Mouse (Mus musculus): ENCODE measurements around the gene Midn. TPM values are rescaled to one million over a fixed set of nuclear protein-coding genes. Genes with fewer than 3 reads are reported as not detected.

Gene Midn
- polyA plus RNA-seq, 1 experiment from 2014 or later, result 29.3 TPM

- Histone ChIP-seq H3K27ac (ENCODE audit: low read length) (no peak overlapping the region), H3K4me2 (replicated peaks; ENCODE audit: low read depth, low read length) (no peak overlapping the region), H3K9me3 (ENCODE audit: control insufficient read depth, low read depth, low read length) (no peaks in the 10 kb centered on the region), H3K4me3 (ENCODE audit: low read depth, low read length) (no peak overlapping the region), H3K27me3 (ENCODE audit: control insufficient read depth, insufficient read depth, low read length) (no peaks in the 10 kb centered on the region), H3K4me1 (ENCODE audit: control insufficient read depth, insufficient read depth, low read length) (peaks cover 18% of the 10 kb centered on the region), H3K9ac (replicated peaks; ENCODE audit: low read depth, low read length) (no peak overlapping the region), H3K36me3 (ENCODE audit: control insufficient read depth, insufficient read depth, low read length) (peaks cover 10% of the 10 kb centered on the region; the same call in 1 of the 2 replicates)
- 78% methylated on average over 5 of the region's 5 CpGs for WGBS
- no peak for ATAC-seq (ENCODE audit: insufficient number of reproducible peaks, insufficient read depth, low FRiP score, low read depth)
These were observed 28.3 kb downstream of the Midn start for GRCm38 (mm10) chr10:80176270-80176834.

DNA sequence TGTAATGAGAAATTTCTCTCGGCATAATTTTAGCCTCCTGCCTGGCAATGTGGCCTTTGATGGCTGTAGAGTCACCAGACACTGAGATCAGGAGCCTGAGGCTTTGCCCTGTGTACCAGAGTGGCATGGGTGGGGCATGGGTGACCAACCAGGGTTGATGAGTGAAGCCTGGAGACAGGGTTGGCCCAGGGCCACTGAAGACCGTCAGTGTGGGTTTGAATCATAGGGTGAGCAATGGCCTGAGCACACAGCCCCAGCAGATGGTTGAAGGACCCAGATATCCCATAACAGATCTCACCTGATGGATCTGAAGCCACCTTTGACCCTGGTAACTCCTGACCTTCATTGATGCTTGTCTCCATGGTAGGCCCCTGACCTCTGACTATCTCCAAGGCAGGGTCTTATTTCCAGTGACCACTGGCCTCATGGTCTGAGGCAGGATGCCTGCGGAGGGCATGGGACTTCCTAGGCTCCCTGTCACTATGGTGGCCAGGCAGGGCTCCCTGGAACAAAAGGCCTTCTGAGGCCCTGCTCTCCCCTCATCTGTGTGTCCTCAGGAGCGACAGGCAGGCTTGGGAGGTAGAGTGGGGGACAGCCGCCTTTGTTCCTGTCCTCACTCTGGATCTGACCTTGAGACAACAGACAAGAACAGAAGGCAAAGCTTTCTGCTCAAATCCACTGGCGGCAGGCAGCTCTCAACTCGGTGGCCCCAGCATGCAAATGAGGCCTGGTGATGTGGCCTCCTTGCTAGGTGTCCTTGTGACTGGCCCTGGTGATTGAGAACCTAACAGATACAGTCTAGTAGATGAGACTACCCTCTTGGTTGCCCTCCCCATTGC, 29.6 kb downstream of the Midn start:
- H3K4me3 ChIP-seq (ENCODE audit: low read depth, low read length), result no peak overlapping the region

DNA sequence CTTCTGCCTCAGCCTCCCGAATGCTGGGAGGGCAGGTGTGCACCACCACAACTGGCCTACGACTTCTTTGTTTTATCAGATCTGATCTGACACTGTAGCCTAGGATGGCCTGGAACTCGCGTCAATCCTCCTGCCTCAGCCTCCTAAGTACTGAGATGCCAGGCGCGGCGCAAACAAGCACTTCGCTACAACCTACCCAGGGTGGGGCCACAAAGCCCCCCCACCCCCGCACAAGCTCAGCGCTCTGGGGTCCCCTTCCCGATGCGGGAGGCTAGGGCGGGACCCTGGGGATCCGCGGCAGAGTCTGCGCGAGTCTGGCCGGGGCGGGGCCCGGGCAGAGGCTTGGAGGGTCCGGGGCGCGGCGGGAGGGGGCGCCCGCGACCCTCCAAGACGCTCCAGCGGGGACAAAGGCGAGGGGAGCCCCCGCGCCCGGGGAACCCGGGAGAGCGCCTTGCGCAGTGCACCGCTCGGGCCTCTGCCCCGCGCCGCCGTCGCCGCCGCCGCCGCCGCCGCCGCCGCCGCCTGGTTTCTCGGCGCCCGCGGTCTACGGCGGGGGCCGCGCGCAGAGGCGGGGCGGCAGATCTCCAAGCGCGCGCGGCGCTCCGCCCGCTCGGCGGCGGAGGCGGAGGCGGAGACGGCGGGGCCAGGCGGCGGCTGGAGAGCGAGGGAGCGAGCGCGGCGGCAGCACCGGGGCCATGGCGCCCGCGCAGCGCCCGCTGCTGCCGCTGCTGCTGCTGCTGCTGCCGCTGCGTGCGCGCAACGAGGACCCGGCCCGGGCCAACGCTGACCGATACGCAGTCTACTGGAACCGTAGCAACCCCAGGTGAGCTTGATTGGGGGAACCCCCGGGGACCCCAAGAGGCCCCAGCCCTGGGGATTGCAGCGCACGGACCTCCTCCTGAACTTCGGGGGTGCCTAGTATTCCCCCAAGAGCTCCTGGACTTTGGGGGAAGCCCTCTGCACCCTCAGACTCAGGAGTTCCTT, 31.3 kb downstream of the Midn start, which contains the start of gene Efna2:
Gene Efna2 (plus strand): TSS at position 415 of the 984 bp plus-strand sequence.
- 2% methylated on average over 66 of the region's 106 CpGs for WGBS

More for the DNA sequence above, 29.6 kb downstream of the Midn start:
- H3K4me2 ChIP-seq (replicated peaks; ENCODE audit: low read depth, low read length), result no peak overlapping the region
- no peak for ATAC-seq (ENCODE audit: insufficient number of reproducible peaks, insufficient read depth, low FRiP score, low read depth)
- H3K9me3 ChIP-seq (ENCODE audit: control insufficient read depth, low read depth, low read length), result no peaks in the 10 kb centered on the region
- no peaks in the 10 kb centered on the region for H3K27me3 ChIP-seq (ENCODE audit: control insufficient read depth, insufficient read depth, low read length)
- H3K4me1 ChIP-seq (ENCODE audit: control insufficient read depth, insufficient read depth, low read length), result peaks cover 12% of the 10 kb centered on the region; the same call in 1 of the 2 replicates
- no peak overlapping the region for H3K9ac ChIP-seq (replicated peaks; ENCODE audit: low read depth, low read length)
- WGBS, result 62% methylated on average over 7 of the region's 7 CpGs
- peaks cover 6% of the 10 kb centered on the region for H3K36me3 ChIP-seq (ENCODE audit: control insufficient read depth, insufficient read depth, low read length)
- H3K27ac ChIP-seq (ENCODE audit: low read length), result no peak overlapping the region

GRCm38 (mm10) chr10:80180288-80180687, 32.2 kb downstream of the Midn start:
- ATAC-seq (ENCODE audit: insufficient number of reproducible peaks, insufficient read depth, low FRiP score, low read depth), result no peak
- Histone ChIP-seq H3K4me1 (ENCODE audit: control insufficient read depth, insufficient read depth, low read length) (peaks cover 12% of the 10 kb centered on the region; the same call in 1 of the 2 replicates), H3K36me3 (ENCODE audit: control insufficient read depth, insufficient read depth, low read length) (peaks cover 6% of the 10 kb centered on the region), H3K27me3 (ENCODE audit: control insufficient read depth, insufficient read depth, low read length) (no peaks in the 10 kb centered on the region), H3K4me3 (ENCODE audit: low read depth, low read length) (peak overlapping the region; percentile 66), H3K9ac (replicated peaks; ENCODE audit: low read depth, low read length) (peak overlapping the region; percentile 89), H3K27ac (ENCODE audit: low read length) (no peak overlapping the region), H3K9me3 (ENCODE audit: control insufficient read depth, low read depth, low read length) (no peaks in the 10 kb centered on the region), H3K4me2 (replicated peaks; ENCODE audit: low read depth, low read length) (peak overlapping the region; percentile 79)
- WGBS, result 42% methylated on average over 6 of the region's 6 CpGs

More for the DNA sequence above, 31.3 kb downstream of the Midn start, which contains the start of gene Efna2:
- peak within 1 kb of the TSS; percentile 89 for H3K9ac ChIP-seq (replicated peaks; ENCODE audit: low read depth, low read length)
- H3K4me1 ChIP-seq (ENCODE audit: control insufficient read depth, insufficient read depth, low read length), result peaks cover 12% of the 10 kb centered on the region; the same call in 1 of the 2 replicates
- H3K9me3 ChIP-seq (ENCODE audit: control insufficient read depth, low read depth, low read length), result no peaks in the 10 kb centered on the region
- H3K27me3 ChIP-seq (ENCODE audit: control insufficient read depth, insufficient read depth, low read length), result no peaks in the 10 kb centered on the region
- H3K27ac ChIP-seq (ENCODE audit: low read length), result peak within 1 kb of the TSS; percentile 55
- ATAC-seq (ENCODE audit: insufficient number of reproducible peaks, insufficient read depth, low FRiP score, low read depth), result peak; percentile 62; the same call in 1 of the 2 replicates
- peak within 1 kb of the TSS; percentile 79 for H3K4me2 ChIP-seq (replicated peaks; ENCODE audit: low read depth, low read length)
- H3K4me3 ChIP-seq (ENCODE audit: low read depth, low read length), result peak within 1 kb of the TSS; percentile 66
- H3K36me3 ChIP-seq (ENCODE audit: control insufficient read depth, insufficient read depth, low read length), result peaks cover 6% of the 10 kb centered on the region

GRCm38 (mm10) chr10:80180823-80181222, 32.8 kb downstream of the Midn start:
- no peak overlapping the region for H3K27ac ChIP-seq (ENCODE audit: low read length)
- peaks cover 12% of the 10 kb centered on the region; the same call in 1 of the 2 replicates for H3K4me1 ChIP-seq (ENCODE audit: control insufficient read depth, insufficient read depth, low read length)
- H3K27me3 ChIP-seq (ENCODE audit: control insufficient read depth, insufficient read depth, low read length), result no peaks in the 10 kb centered on the region
- ATAC-seq (ENCODE audit: insufficient number of reproducible peaks, insufficient read depth, low FRiP score, low read depth), result no peak
- H3K4me3 ChIP-seq (ENCODE audit: low read depth, low read length), result peak overlapping the region; percentile 66; the same call in 1 of the 2 replicates
- no peaks in the 10 kb centered on the region for H3K9me3 ChIP-seq (ENCODE audit: control insufficient read depth, low read depth, low read length)
- 40% methylated on average over 5 of the region's 5 CpGs for WGBS
- H3K36me3 ChIP-seq (ENCODE audit: control insufficient read depth, insufficient read depth, low read length), result peaks cover 6% of the 10 kb centered on the region
- peak overlapping the region; percentile 89; the same call in 1 of the 2 replicates for H3K9ac ChIP-seq (replicated peaks; ENCODE audit: low read depth, low read length)
- peak overlapping the region; percentile 79 for H3K4me2 ChIP-seq (replicated peaks; ENCODE audit: low read depth, low read length)

DNA sequence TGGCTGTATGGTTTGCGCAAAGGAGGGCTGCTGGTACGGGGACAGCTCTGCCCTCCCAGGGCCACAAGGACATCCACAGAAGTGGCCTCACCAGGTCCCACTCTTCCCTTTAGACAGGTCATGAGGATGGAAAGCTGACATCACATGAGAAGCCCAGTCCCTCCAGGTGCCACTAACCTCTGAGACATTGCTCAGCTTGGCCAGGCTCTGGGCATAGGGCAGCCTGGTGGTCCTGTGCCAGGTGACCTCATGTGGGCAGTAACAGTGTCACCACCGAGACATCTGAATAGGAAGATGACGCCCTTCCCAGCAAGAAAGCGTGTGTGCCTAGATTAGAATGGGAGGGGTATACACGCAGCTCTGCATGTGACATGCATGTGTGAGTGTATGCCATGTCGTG, 34.5 kb downstream of the Midn start:
- H3K4me1 ChIP-seq (ENCODE audit: control insufficient read depth, insufficient read depth, low read length), result peaks cover 12% of the 10 kb centered on the region; the same call in 1 of the 2 replicates
- 97% methylated on average over 7 of the region's 7 CpGs for WGBS
- ATAC-seq (ENCODE audit: insufficient number of reproducible peaks, insufficient read depth, low FRiP score, low read depth), result no peak
- no peak overlapping the region for H3K27ac ChIP-seq (ENCODE audit: low read length)
- no peaks in the 10 kb centered on the region for H3K27me3 ChIP-seq (ENCODE audit: control insufficient read depth, insufficient read depth, low read length)
- peaks cover 11% of the 10 kb centered on the region for H3K36me3 ChIP-seq (ENCODE audit: control insufficient read depth, insufficient read depth, low read length)
- H3K4me2 ChIP-seq (replicated peaks; ENCODE audit: low read depth, low read length), result no peak overlapping the region
- no peak overlapping the region for H3K9ac ChIP-seq (replicated peaks; ENCODE audit: low read depth, low read length)
- H3K9me3 ChIP-seq (ENCODE audit: control insufficient read depth, low read depth, low read length), result no peaks in the 10 kb centered on the region
- H3K4me3 ChIP-seq (ENCODE audit: low read depth, low read length), result no peak overlapping the region

GRCm38 (mm10) chr10:80186649-80187048, 38.6 kb downstream of the Midn start:
- peaks cover 10% of the 10 kb centered on the region; the same call in 1 of the 2 replicates for H3K4me1 ChIP-seq (ENCODE audit: control insufficient read depth, insufficient read depth, low read length)

More at GRCm38 (mm10) chr10:80186649-80187048, 38.6 kb downstream of the Midn start:
- no peak overlapping the region for H3K4me3 ChIP-seq (ENCODE audit: low read depth, low read length)
- peaks cover 24% of the 10 kb centered on the region for H3K36me3 ChIP-seq (ENCODE audit: control insufficient read depth, insufficient read depth, low read length)
- no peak overlapping the region for H3K9ac ChIP-seq (replicated peaks; ENCODE audit: low read depth, low read length)
- ATAC-seq (ENCODE audit: insufficient number of reproducible peaks, insufficient read depth, low FRiP score, low read depth), result no peak
- WGBS, result 54% methylated on average over 27 of the region's 27 CpGs
- H3K4me2 ChIP-seq (replicated peaks; ENCODE audit: low read depth, low read length), result no peak overlapping the region
- no peaks in the 10 kb centered on the region for H3K9me3 ChIP-seq (ENCODE audit: control insufficient read depth, low read depth, low read length)
- peaks cover 11% of the 10 kb centered on the region for H3K27me3 ChIP-seq (ENCODE audit: control insufficient read depth, insufficient read depth, low read length)
- no peak overlapping the region for H3K27ac ChIP-seq (ENCODE audit: low read length)
